Mouse (Mus musculus): ENCODE data around the gene Spo11.

The Spo11 gene

GRCm38 (mm10) chr2:172977409-172978130 is at the start of gene Spo11:
Spo11 (plus strand) TSS chr2:172977700.
- no peak for DNase-seq (ENCODE audit: low spot score in 2 of 2)

- DNase-seq (ENCODE audit: low spot score in 2 of 2), result peak; percentile 38 to 63
Measured at GRCm38 (mm10) chr2:172929905-172930436, 47.5 kb upstream of the Spo11 start.

GRCm38 (mm10) chr2:172931137-172931898 is 46.2 kb upstream of the Spo11 start:
- no peak for DNase-seq (ENCODE audit: low spot score in 2 of 2)

GRCm38 (mm10) chr2:172933631-172934419 is 43.7 kb upstream of the Spo11 start:
- DNase-seq (ENCODE audit: low spot score in 2 of 2), result no peak

- no peak for DNase-seq (ENCODE audit: low spot score in 2 of 2)
Measured at GRCm38 (mm10) chr2:172934420-172934788, 43.1 kb upstream of the Spo11 start.

- DNase-seq (ENCODE audit: low spot score in 2 of 2), result no peak
Measured at GRCm38 (mm10) chr2:172934891-172935740, 42.4 kb upstream of the Spo11 start.

GRCm38 (mm10) chr2:172935776-172936562 is 41.5 kb upstream of the Spo11 start:
- DNase-seq (ENCODE audit: low spot score in 2 of 2), result no peak

GRCm38 (mm10) chr2:172936844-172937243 is 40.7 kb upstream of the Spo11 start:
- no peak for DNase-seq (ENCODE audit: low spot score in 2 of 2)

GRCm38 (mm10) chr2:172937326-172938190 is 39.9 kb upstream of the Spo11 start:
- peak; percentile 47 to 53 for DNase-seq (ENCODE audit: low spot score in 2 of 2)

GRCm38 (mm10) chr2:172938761-172939638 is 38.5 kb upstream of the Spo11 start:
- peak; percentile 55 to 68 for DNase-seq (ENCODE audit: low spot score in 2 of 2)

GRCm38 (mm10) chr2:172939639-172940002 is 37.9 kb upstream of the Spo11 start:
- no peak for DNase-seq (ENCODE audit: low spot score in 2 of 2)

GRCm38 (mm10) chr2:172940003-172940798 is 37.3 kb upstream of the Spo11 start, which contains the start of gene Bmp7:
Bmp7 (minus strand) TSS chr2:172940321.
- DNase-seq (ENCODE audit: low spot score in 2 of 2), result peak; percentile 76

- no peak for DNase-seq (ENCODE audit: low spot score in 2 of 2)
Measured at GRCm38 (mm10) chr2:172940799-172941163, 36.7 kb upstream of the Spo11 start.

- DNase-seq (ENCODE audit: low spot score in 2 of 2), result no peak
Measured at GRCm38 (mm10) chr2:172949051-172949450, 28.4 kb upstream of the Spo11 start.

GRCm38 (mm10) chr2:172950119-172950676 is 27.3 kb upstream of the Spo11 start:
- DNase-seq (ENCODE audit: low spot score in 2 of 2), result no peak

- no peak for DNase-seq (ENCODE audit: low spot score in 2 of 2)
Measured at GRCm38 (mm10) chr2:172950722-172951121, 26.8 kb upstream of the Spo11 start.

GRCm38 (mm10) chr2:172951976-172952375 is 25.5 kb upstream of the Spo11 start:
- DNase-seq (ENCODE audit: low spot score in 2 of 2), result no peak

All from urinary bladder, adult 18-20 months (tissue).